Comparison of ENCODE assay signal across 13 mouse cellular contexts in genomic region chr1:133309652-133310267, GRCm38 (mm10). TPM values are rescaled to one million over a fixed set of nuclear protein-coding genes. Genes with fewer than 3 reads are reported as not detected.
DNase-seq lines count a peak whose midpoint lies in the region; ATAC-seq lines count a peak whose summit lies in the region.
"Had no signal": no experiment of that assay in that cellular context is flagged by ENCODE, and none has a peak within 500 bp of the region (broad histone marks: within the 10 kb centered on the region; RNA-seq: fewer than 3 reads in every experiment).

Gene Golt1a, plus strand, starts transcription at chr1:133309800.

- WGBS in kidney, embryonic 16.5 days = 45% methylated on average over 14 of the region's 14 CpGs
- 51% methylated on average over 14 of the region's 14 CpGs for WGBS in liver, embryonic 15.5 days (ENCODE audit: insufficient replicate concordance)
- WGBS in stomach, embryonic 16.5 days = 46% methylated on average over 14 of the region's 14 CpGs
- 76% methylated on average over 14 of the region's 14 CpGs for WGBS in midbrain, embryonic 13.5 days

- no peaks in the 10 kb centered on the region for H3K36me3 ChIP-seq in kidney, embryonic 16.5 days (ENCODE audit: insufficient read depth, low read length)
- no peaks in the 10 kb centered on the region for H3K36me3 ChIP-seq in liver, embryonic 15.5 days (replicated peaks)
- no peaks in the 10 kb centered on the region for H3K36me3 ChIP-seq in stomach, embryonic 16.5 days (ENCODE audit: control insufficient read depth, insufficient read depth, low read length)
- no peaks in the 10 kb centered on the region for H3K36me3 ChIP-seq in midbrain, embryonic 13.5 days
- H3K36me3 ChIP-seq: neural tube, embryonic 12.5 days had no signal

- ATAC-seq in kidney, embryonic 16.5 days (ENCODE audit: low FRiP score, low TSS enrichment) = peak; percentile 80
- ATAC-seq in liver, embryonic 15.5 days (ENCODE audit: insufficient read depth) = peak; percentile 79
- ATAC-seq in stomach, embryonic 16.5 days (ENCODE audit: insufficient read depth, low FRiP score) = peak; percentile 65
- ATAC-seq in midbrain, embryonic 13.5 days = no peak

- H3K27me3 ChIP-seq in kidney, embryonic 16.5 days (ENCODE audit: insufficient read depth, low read length) = no peaks in the 10 kb centered on the region
- H3K27me3 ChIP-seq in liver, embryonic 15.5 days = no peaks in the 10 kb centered on the region
- H3K27me3 ChIP-seq in stomach, embryonic 16.5 days (ENCODE audit: control insufficient read depth, insufficient read depth, low read length) = no peaks in the 10 kb centered on the region
- H3K27me3 ChIP-seq in midbrain, embryonic 13.5 days = no peaks in the 10 kb centered on the region
- H3K27me3 ChIP-seq: neural tube, embryonic 12.5 days had no signal

- no peaks in the 10 kb centered on the region for H3K9me3 ChIP-seq in kidney, embryonic 16.5 days (ENCODE audit: low read length)
- H3K9me3 ChIP-seq in liver, embryonic 15.5 days (replicated peaks) = no peaks in the 10 kb centered on the region
- no peaks in the 10 kb centered on the region for H3K9me3 ChIP-seq in stomach, embryonic 16.5 days (replicated peaks; ENCODE audit: control insufficient read depth, low read length)
- H3K9me3 ChIP-seq in midbrain, embryonic 13.5 days = no peaks in the 10 kb centered on the region
- H3K9me3 ChIP-seq: neural tube, embryonic 12.5 days had no signal

- H3K4me1 ChIP-seq in kidney, embryonic 16.5 days (ENCODE audit: insufficient read depth, low read length) = peaks cover 15% of the 10 kb centered on the region
- peaks cover 7% of the 10 kb centered on the region; the same call in 1 of the 2 replicates for H3K4me1 ChIP-seq in liver, embryonic 15.5 days (replicated peaks)
- peaks cover 4% of the 10 kb centered on the region; the same call in 1 of the 2 replicates for H3K4me1 ChIP-seq in stomach, embryonic 16.5 days (ENCODE audit: control insufficient read depth, insufficient read depth, low read length)
- peaks cover 24% of the 10 kb centered on the region for H3K4me1 ChIP-seq in midbrain, embryonic 13.5 days (replicated peaks)

- H3K27ac ChIP-seq in kidney, embryonic 16.5 days (ENCODE audit: low read length) = peak within 1 kb of the TSS; percentile 74
- peak within 1 kb of the TSS; percentile 74 for H3K27ac ChIP-seq in liver, embryonic 15.5 days (replicated peaks)
- peak within 1 kb of the TSS; percentile 50 for H3K27ac ChIP-seq in stomach, embryonic 16.5 days (ENCODE audit: low read length)
- H3K27ac ChIP-seq in midbrain, embryonic 13.5 days = no peak within 1 kb of the TSS
- H3K27ac ChIP-seq: neural tube, embryonic 12.5 days had no signal

- H3K4me2 ChIP-seq in kidney, embryonic 16.5 days (replicated peaks; ENCODE audit: low read depth, low read length) = peak within 1 kb of the TSS; percentile 46
- H3K4me2 ChIP-seq in liver, embryonic 15.5 days = peak within 1 kb of the TSS; percentile 33
- H3K4me2 ChIP-seq in stomach, embryonic 16.5 days (ENCODE audit: low read depth, low read length) = peak within 1 kb of the TSS; percentile 42
- H3K4me2 ChIP-seq in midbrain, embryonic 13.5 days (replicated peaks) = no peak within 1 kb of the TSS
- H3K4me2 ChIP-seq: neural tube, embryonic 12.5 days had no signal

- intact Hi-C loops in heart, postnatal 36 days (cut with DNase I) = loop anchor here (5.0 kb wide), 1 partner anchor 272 kb away; no protein-coding TSS in a partner anchor

- H3K9ac ChIP-seq in kidney, embryonic 16.5 days (replicated peaks; ENCODE audit: low read length) = peak within 1 kb of the TSS; percentile 52
- no peak within 1 kb of the TSS for H3K9ac ChIP-seq in liver, embryonic 15.5 days
- H3K9ac ChIP-seq in stomach, embryonic 16.5 days (ENCODE audit: low read length) = peak within 1 kb of the TSS; percentile 34
- H3K9ac ChIP-seq in midbrain, embryonic 13.5 days (replicated peaks) = no peak within 1 kb of the TSS
- H3K9ac ChIP-seq: neural tube, embryonic 12.5 days had no signal

- H3K4me3 ChIP-seq in kidney, embryonic 16.5 days (ENCODE audit: low read length) = peak within 1 kb of the TSS; percentile 39
- peak within 1 kb of the TSS; percentile 35 for H3K4me3 ChIP-seq in liver, embryonic 15.5 days (replicated peaks)
- H3K4me3 ChIP-seq in stomach, embryonic 16.5 days (replicated peaks; ENCODE audit: low read length) = peak within 1 kb of the TSS; percentile 36
- H3K4me3 ChIP-seq in midbrain, embryonic 13.5 days (replicated peaks) = no peak within 1 kb of the TSS
- H3K4me3 ChIP-seq: neural tube, embryonic 12.5 days had no signal

- peak; percentile 10 for DNase-seq in thymus, postnatal 14 days
- DNase-seq in thymus, postnatal 0 days (ENCODE audit: low spot score) = no peak
- DNase-seq in layer of hippocampus, adult 9-11 months = no peak
- no peak for DNase-seq in heart, postnatal 36 days
- DNase-seq: cerebellum, postnatal 25 days had no signal

RNA-seq across cellular contexts. Expression of gene Golt1a, which starts in this region (rescaled TPM):
- polyA plus RNA-seq in thymus, postnatal 0 days (2015; fragmentation: Nextera tagmentation; extraction: Ambion mirVana) = not detected in 2 replicates
- polyA plus RNA-seq in kidney, embryonic 16.5 days (2015; fragmentation: Nextera tagmentation; extraction: Ambion mirVana) = 7.9 and 8.0 TPM in 2 replicates
- 8.3 and 10.2 TPM in 2 replicates for polyA plus RNA-seq in liver, embryonic 15.5 days (2015; fragmentation: Nextera tagmentation; extraction: Ambion mirVana)
- 8.2 and 8.7 TPM in 2 replicates for polyA plus RNA-seq in stomach, embryonic 16.5 days (2015; fragmentation: Nextera tagmentation; extraction: Ambion mirVana)
- not detected in 2 replicates for polyA plus RNA-seq in midbrain, embryonic 13.5 days (2015; fragmentation: Nextera tagmentation; extraction: Ambion mirVana)
- not detected for total RNA-seq in heart, postnatal 36 days (2021)
- polyA plus RNA-seq: C2C12; heart, embryonic 14.5 days; neural tube, embryonic 12.5 days; testis, adult 2 months had no signal

Comparison
In these comparisons a context has a peak if more than half of its experiments do, and no peak if none do; other contexts are left out.
1. H3K9ac ChIP-seq: peak in kidney, embryonic 16.5 days (single experiment) and stomach, embryonic 16.5 days (single experiment); none in liver, embryonic 15.5 days (single experiment) and midbrain, embryonic 13.5 days (single experiment).